Mouse (Mus musculus): ENCODE data around the gene Lrba.

Gene Lrba

GRCm38 (mm10) chr3:86804265-86804664 is 579.8 kb downstream of the Lrba start:
- no peak for DNase-seq

- DNase-seq = no peak
These were observed 582.4 kb downstream of the Lrba start for GRCm38 (mm10) chr3:86806834-86807233.

DNA sequence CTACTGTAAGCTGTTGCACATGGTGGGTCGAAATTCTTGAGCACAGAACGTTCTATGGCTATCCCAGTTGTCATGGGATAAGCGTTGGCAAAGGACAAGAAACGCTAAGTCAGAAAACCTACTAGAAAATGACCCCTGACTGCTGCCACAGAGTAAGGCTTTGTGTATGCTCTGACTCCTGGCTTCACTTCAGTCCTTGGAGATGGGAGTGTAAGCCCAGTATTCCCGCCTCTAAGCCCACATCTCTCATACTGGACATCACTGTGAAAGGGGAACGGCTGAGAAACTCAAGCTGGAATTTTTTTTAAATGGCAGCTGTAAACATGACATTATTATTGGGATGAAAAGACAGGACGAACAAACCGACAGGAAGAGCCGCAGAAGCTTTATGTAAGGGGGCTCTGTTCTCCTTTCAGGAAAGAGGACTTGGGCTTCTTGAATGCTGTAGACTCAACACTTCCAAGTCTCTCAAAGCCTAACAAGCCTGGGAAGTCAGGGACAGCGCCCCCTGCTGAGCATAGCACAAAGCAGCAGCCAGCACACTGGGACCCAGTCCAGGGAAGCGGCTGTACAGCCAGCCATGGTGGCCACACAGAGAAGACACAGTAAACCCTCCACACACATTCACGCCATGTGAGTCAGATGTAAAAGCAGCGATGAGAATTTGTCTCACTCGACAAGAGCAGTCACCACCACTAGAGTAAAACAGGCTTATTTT is 583.4 kb downstream of the Lrba start:
- DNase-seq = peak; percentile 56

DNA sequence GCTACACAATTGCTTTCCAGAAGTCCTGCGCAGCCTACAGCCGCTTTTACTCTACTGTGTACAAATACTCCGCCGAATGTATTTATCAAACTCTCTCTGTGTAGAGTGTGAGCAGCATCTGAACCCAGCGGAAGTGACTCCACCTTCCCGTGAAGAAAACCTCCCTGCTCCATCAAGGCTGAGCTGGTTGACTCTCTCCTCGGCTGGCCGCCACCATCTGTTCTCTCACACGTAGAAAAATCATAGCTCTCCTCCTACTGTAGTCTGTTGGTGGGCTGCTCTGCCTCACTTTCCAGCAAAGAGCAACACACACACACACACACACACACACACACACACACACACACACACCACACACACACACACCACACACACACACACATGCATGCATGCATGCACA is 584.7 kb downstream of the Lrba start:
- DNase-seq = no peak

GRCm38 (mm10) chr3:86809646-86810045 is 585.2 kb downstream of the Lrba start:
- no peak for DNase-seq

- DNase-seq = no peak
These were observed 586.4 kb downstream of the Lrba start for GRCm38 (mm10) chr3:86810908-86811307.

DNA sequence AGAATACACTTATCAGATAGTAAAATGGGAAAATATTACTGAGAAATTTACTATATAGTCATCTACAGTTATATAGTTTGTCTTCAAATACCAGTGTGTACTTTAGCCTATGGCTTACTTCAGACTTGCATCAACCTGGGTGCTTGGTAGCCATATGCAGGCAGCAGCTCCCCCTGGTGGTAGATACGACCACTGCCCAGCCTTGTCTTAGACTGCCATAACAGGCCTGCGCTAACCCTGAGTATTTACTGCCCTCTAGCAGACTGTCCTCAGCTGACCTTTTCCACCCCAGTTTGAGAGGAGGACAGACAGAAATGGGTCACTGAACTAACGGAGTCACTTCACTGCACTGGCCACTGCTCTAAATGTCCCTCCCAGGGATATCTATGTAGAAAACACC is 588.2 kb downstream of the Lrba start:
- DNase-seq = peak; percentile 89

DNA sequence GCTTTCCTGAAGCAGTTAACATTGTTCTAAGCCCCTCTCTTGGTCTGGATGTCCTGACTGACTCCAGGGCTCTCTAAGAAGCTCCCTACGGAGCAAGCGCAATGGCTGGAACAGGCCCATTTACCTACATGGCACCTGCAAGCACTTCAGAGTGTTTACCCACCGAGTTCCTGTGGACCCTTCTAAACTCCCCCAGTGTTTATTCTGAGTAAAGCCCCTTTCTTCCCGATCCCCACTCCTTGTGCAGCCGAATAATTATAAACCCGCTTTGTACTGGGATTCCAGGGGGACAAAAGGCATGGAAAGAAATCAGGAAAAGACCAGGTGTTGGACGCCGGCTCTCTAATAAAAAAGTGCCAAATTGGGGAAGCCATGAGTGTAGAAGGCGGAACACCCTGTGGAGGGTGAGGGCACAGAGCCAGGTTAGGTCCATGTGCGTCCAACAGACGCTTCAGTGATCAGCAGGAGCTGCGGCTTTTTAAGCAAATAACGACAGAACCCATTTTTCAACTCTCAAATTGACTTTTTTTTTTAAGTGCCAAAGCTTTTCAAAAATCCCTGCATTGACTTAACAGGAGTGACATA is 593.6 kb downstream of the Lrba start:
- DNase-seq = no peak

GRCm38 (mm10) chr3:86819372-86819771 is 594.9 kb downstream of the Lrba start:
- DNase-seq = no peak

GRCm38 (mm10) chr3:86820344-86820743 is 595.9 kb downstream of the Lrba start:
- DNase-seq = peak; percentile 20

DNA sequence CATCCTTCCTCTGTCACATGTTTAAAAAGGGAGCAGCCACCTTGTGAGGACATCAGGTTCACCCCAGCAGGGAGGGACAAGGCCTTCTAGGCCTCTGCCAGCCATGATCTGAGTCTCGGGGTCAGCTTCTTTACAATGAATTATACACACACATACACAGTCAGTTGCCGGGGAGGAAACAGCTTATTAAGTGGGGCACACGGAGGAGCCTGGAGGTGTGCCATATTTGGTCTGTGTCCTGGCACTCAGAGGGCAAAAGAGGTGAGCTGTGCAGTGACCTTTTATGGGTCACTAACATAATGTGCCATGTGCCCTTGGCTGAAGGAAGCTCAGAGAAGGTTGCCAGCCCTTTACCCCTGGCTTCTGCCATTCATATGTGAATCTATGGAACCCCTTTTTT is 596.9 kb downstream of the Lrba start:
- DNase-seq = no peak

DNA sequence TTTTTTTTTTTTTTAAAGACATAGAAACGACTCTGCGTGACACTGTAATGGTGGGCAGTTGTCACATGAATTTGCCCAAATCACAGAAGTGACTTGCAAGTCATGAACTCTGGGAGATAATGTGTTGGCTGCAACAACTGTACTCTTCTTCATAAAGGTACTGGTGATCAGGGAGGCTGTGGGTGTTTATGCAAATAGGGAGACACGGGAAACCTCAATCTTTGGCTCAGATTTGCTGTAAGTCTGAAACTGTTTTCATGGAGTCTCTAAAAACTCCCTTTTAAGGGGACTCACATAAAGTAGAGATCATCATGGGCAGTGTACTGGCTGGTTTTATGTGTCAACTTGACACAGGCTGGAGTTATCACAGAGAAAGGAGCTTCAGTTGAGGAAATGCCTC is 603.0 kb downstream of the Lrba start:
- no peak for DNase-seq

DNA sequence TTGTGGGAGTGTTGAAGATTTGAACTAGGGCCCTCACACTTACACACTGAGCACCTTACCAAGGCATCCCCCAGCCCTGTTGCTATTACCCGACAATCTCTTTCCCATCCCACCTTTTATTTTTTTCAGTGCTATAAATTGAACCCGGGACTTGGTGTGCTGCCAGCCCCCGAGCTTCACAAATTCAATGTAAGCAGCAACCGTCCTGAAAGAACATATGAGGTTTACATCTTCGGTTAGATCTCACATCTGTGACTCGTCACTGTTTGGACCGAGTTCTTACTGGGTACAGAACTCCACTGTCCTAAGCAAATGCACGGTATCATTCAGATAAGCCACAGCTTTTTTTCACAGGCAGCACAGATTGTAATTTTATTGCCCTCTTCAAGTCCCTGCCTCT is 607.6 kb downstream of the Lrba start:
- DNase-seq = no peak
